Mouse (Mus musculus) MEL (cell line): ENCODE measurements around the gene Gm12184. TPM values are rescaled to one million over a fixed set of nuclear protein-coding genes. Genes with fewer than 3 reads are reported as not detected.
A peak's percentile ranks its signal among the peaks of the same experiment; 100 is the strongest.

Source experiments
- DNase-seq: peaks from one replicate; pipeline ENCODE4 v3.0.0; 2011; ENCODE audit warnings: low read depth, low spot score
- H3K27ac ChIP-seq: 2 replicates; pipeline ENCODE4 v1.5.1; 2012; ENCODE audit warnings: low read depth, mild to moderate bottlenecking, control low read depth, low read length, moderate library complexity; ENCODE audit not compliant: control insufficient read depth
- H3K27me3 ChIP-seq, 2 experiments: fragments of 150-350 bp in 1 of 2; sonication (generic) in 1 of 2; 2 replicates each; pipeline ENCODE4 v1.6.1; 2012; ENCODE audit warnings: low read length in 2 of 2, mild to moderate bottlenecking in 2 of 2, improper control_type of control experiment in 1 of 2, moderate library complexity in 1 of 2; ENCODE audit not compliant: insufficient read depth in 2 of 2, control insufficient read depth in 1 of 2
- H3K36me3 ChIP-seq, 2 experiments: 2 replicates each; pipeline ENCODE4 v1.6.1; 2012 to 2014; ENCODE audit warnings: low read length in 2 of 2, improper control_type of control experiment in 1 of 2, inconsistent platforms in 1 of 2, mild to moderate bottlenecking in 1 of 2; ENCODE audit not compliant: insufficient read depth in 2 of 2, control insufficient read depth in 1 of 2
- H3K4me1 ChIP-seq, 2 experiments: fragments of 150-350 bp in 1 of 2; sonication (generic) in 1 of 2; 2 replicates each; pipeline ENCODE4 v1.6.1; 2012; ENCODE audit warnings: low read length in 2 of 2, improper control_type of control experiment in 1 of 2, mild to moderate bottlenecking in 1 of 2; ENCODE audit not compliant: insufficient read depth in 2 of 2, control insufficient read depth in 1 of 2
- H3K4me3 ChIP-seq, 2 experiments: fragments of 150-350 bp in 1 of 2; sonication (generic) in 1 of 2; 2 replicates each; pipeline ENCODE4 v1.5.1; 2012; ENCODE audit warnings: low read depth in 2 of 2, low read length in 2 of 2, mild to moderate bottlenecking in 2 of 2, moderate library complexity in 2 of 2, control low read depth in 1 of 2, improper control_type of control experiment in 1 of 2; ENCODE audit not compliant: control insufficient read depth in 1 of 2, insufficient read depth in 1 of 2
- H3K79me2 ChIP-seq: 2 replicates; pipeline ENCODE4 v1.6.1; 2012; ENCODE audit warnings: mild to moderate bottlenecking, low read length, moderate library complexity; ENCODE audit not compliant: control insufficient read depth, poor library complexity, insufficient read depth
- H3K9ac ChIP-seq: 2 replicates; pipeline ENCODE4 v1.6.1; 2012; ENCODE audit warnings: low read depth, mild to moderate bottlenecking, control low read depth, low read length, moderate library complexity; ENCODE audit not compliant: control insufficient read depth, poor library complexity, severe bottlenecking
- H3K9me3 ChIP-seq: fragments of 150-350 bp; sonication (generic); replicated peaks from 2 replicates; pipeline ENCODE4 v1.6.1; 2012; ENCODE audit warnings: mild to moderate bottlenecking, low read length, improper control_type of control experiment, moderate library complexity; ENCODE audit not compliant: insufficient read depth
- CHD1 ChIP-seq: IDR thresholded peaks from 2 replicates; pipeline ENCODE4 v1.6.1; 2012; ENCODE audit warnings: low read depth, mild to moderate bottlenecking, inconsistent platforms, low read length, improper control_type of control experiment
- CHD2 ChIP-seq: IDR thresholded peaks from 2 replicates; pipeline ENCODE4 v1.6.1; 2011; ENCODE audit warnings: low read length, improper control_type of control experiment
- CTCF ChIP-seq, 3 experiments: IDR thresholded peaks in 2 of 3; conservative IDR thresholded peaks in 1 of 3; 2 replicates each; pipeline ENCODE4 v1.5.1; 2011 to 2012; ENCODE audit warnings: low read length in 3 of 3, low read depth in 2 of 3, mild to moderate bottlenecking in 2 of 3, improper control_type of control experiment in 1 of 3, inconsistent platforms in 1 of 3, mixed read lengths in 1 of 3, moderate library complexity in 1 of 3; ENCODE audit not compliant: control insufficient read depth in 1 of 3, insufficient read depth in 1 of 3, poor library complexity in 1 of 3, severe bottlenecking in 1 of 3
- ELF1 ChIP-seq: IDR thresholded peaks from 2 replicates; pipeline ENCODE4 v1.6.1; 2014; ENCODE audit warnings: low read depth, mild to moderate bottlenecking, inconsistent platforms, low read length, improper control_type of control experiment, moderate library complexity
- EP300 ChIP-seq, 2 experiments: IDR thresholded peaks; 2 replicates each; pipeline ENCODE4 v1.6.1; 2011; ENCODE audit warnings: improper control_type of control experiment in 2 of 2, low read length in 2 of 2, low read depth in 1 of 2, mild to moderate bottlenecking in 1 of 2
- ETS1 ChIP-seq: IDR thresholded peaks from 2 replicates; pipeline ENCODE4 v1.6.1; 2012; ENCODE audit warnings: low read depth, mild to moderate bottlenecking, inconsistent platforms, low read length, improper control_type of control experiment, moderate library complexity
- GABPA ChIP-seq: IDR thresholded peaks from 2 replicates; pipeline ENCODE4 v1.6.1; 2012; ENCODE audit warnings: low read depth, mild to moderate bottlenecking, inconsistent platforms, low read length, improper control_type of control experiment, moderate library complexity
- GATA1 ChIP-seq: IDR thresholded peaks from 2 replicates; pipeline ENCODE4 v1.6.1; 2011; ENCODE audit warnings: low read depth, low read length, improper control_type of control experiment
- JUND ChIP-seq: IDR thresholded peaks from 2 replicates; pipeline ENCODE4 v1.6.1; 2011; ENCODE audit warnings: low read depth, mild to moderate bottlenecking, improper control_type of control experiment, low read length
- KAT2A ChIP-seq: conservative IDR thresholded peaks from 2 replicates; pipeline ENCODE4 v1.6.1; 2012; ENCODE audit warnings: low read depth, low read length, improper control_type of control experiment, inconsistent platforms
- MAFK ChIP-seq: IDR thresholded peaks from 2 replicates; pipeline ENCODE4 v1.6.1; 2011; ENCODE audit warnings: low read depth, mild to moderate bottlenecking, low read length, improper control_type of control experiment, borderline replicate concordance
- MAX ChIP-seq: IDR thresholded peaks from 2 replicates; pipeline ENCODE4 v1.6.1; 2011; ENCODE audit warnings: low read length, improper control_type of control experiment
- MAZ ChIP-seq: IDR thresholded peaks from 2 replicates; pipeline ENCODE4 v1.6.1; 2012; ENCODE audit warnings: low read depth, mild to moderate bottlenecking, inconsistent platforms, low read length, improper control_type of control experiment
- MEF2A ChIP-seq: IDR thresholded peaks from 2 replicates; pipeline ENCODE4 v1.6.1; 2014; ENCODE audit warnings: low read depth, mild to moderate bottlenecking, inconsistent platforms, low read length, improper control_type of control experiment; ENCODE audit not compliant: poor library complexity, insufficient replicate concordance, severe bottlenecking; ENCODE audit errors: extremely low read depth
- MXI1 ChIP-seq: IDR thresholded peaks from 2 replicates; pipeline ENCODE4 v1.6.1; 2011; ENCODE audit warnings: mild to moderate bottlenecking, low read depth, low read length, improper control_type of control experiment
- MYB ChIP-seq: IDR thresholded peaks from 2 replicates; pipeline ENCODE4 v1.6.1; 2011; ENCODE audit warnings: mild to moderate bottlenecking, low read depth, low read length, improper control_type of control experiment
- MYC ChIP-seq: IDR thresholded peaks from 2 replicates; pipeline ENCODE4 v1.6.1; 2011; ENCODE audit warnings: low read depth, mild to moderate bottlenecking, low read length, improper control_type of control experiment, moderate library complexity
- POLR2AphosphoS2 ChIP-seq: IDR thresholded peaks from 2 replicates; pipeline ENCODE4 v1.6.1; 2011; ENCODE audit warnings: low read length, improper control_type of control experiment
- RAD21 ChIP-seq: IDR thresholded peaks from 2 replicates; pipeline ENCODE4 v1.6.1; 2011; ENCODE audit warnings: mild to moderate bottlenecking, low read depth, low read length, improper control_type of control experiment
- RCOR1 ChIP-seq: IDR thresholded peaks from 2 replicates; pipeline ENCODE4 v1.6.1; 2012; ENCODE audit warnings: low read depth, mild to moderate bottlenecking, inconsistent platforms, low read length, improper control_type of control experiment
- SIN3A ChIP-seq: IDR thresholded peaks from 2 replicates; pipeline ENCODE4 v1.6.1; 2012; ENCODE audit warnings: low read length, improper control_type of control experiment, inconsistent platforms
- SMC3 ChIP-seq: IDR thresholded peaks from 2 replicates; pipeline ENCODE4 v1.6.1; 2011; ENCODE audit warnings: low read depth, low read length, improper control_type of control experiment
- TAL1 ChIP-seq: IDR thresholded peaks from 2 replicates; pipeline ENCODE4 v1.6.1; 2012; ENCODE audit warnings: mild to moderate bottlenecking, inconsistent platforms, low read length, moderate library complexity, mixed read lengths
- TBP ChIP-seq: IDR thresholded peaks from 2 replicates; pipeline ENCODE4 v1.8.0; 2011; ENCODE audit warnings: low read depth, low read length, improper control_type of control experiment
- USF2 ChIP-seq, 2 experiments: IDR thresholded peaks; 2 replicates each; pipeline ENCODE4 v1.6.1; 2011 to 2012; ENCODE audit warnings: improper control_type of control experiment in 2 of 2, low read length in 2 of 2, borderline replicate concordance in 1 of 2, inconsistent platforms in 1 of 2, low read depth in 1 of 2, mild to moderate bottlenecking in 1 of 2; ENCODE audit not compliant: insufficient read depth in 1 of 2
- ZC3H11A ChIP-seq: IDR thresholded peaks from 2 replicates; pipeline ENCODE4 v1.6.1; 2012; ENCODE audit warnings: low read depth, mild to moderate bottlenecking, inconsistent platforms, low read length, improper control_type of control experiment
- polyA plus RNA-seq, 2 experiments: library from polyadenylated mRNA; stranded (reverse) in 1 of 2; unstranded in 1 of 2; fragments of >175 nt in 1 of 2; fragments of >200 nt in 1 of 2; gene quantifications; 2 replicates each; pipeline versions ENCODE4 v1.2.1 to v1.2.4; 2012; ENCODE audit warnings: low replicate concordance in 2 of 2, low read depth in 1 of 2; ENCODE audit not compliant: insufficient read length in 2 of 2, insufficient read depth in 1 of 2, missing spikeins in 1 of 2
- total RNA-seq: library from RNA; depleted of rRNA; stranded (reverse); fragments of 300-350 nt; gene quantifications from 2 replicates; pipeline ENCODE4 v1.2.3, GENCODE M21; 2012

The Gm12184 gene
- total and polyA plus RNA-seq, 3 experiments: 10.9 to 15.3 TPM; not detected in 1

DNA sequence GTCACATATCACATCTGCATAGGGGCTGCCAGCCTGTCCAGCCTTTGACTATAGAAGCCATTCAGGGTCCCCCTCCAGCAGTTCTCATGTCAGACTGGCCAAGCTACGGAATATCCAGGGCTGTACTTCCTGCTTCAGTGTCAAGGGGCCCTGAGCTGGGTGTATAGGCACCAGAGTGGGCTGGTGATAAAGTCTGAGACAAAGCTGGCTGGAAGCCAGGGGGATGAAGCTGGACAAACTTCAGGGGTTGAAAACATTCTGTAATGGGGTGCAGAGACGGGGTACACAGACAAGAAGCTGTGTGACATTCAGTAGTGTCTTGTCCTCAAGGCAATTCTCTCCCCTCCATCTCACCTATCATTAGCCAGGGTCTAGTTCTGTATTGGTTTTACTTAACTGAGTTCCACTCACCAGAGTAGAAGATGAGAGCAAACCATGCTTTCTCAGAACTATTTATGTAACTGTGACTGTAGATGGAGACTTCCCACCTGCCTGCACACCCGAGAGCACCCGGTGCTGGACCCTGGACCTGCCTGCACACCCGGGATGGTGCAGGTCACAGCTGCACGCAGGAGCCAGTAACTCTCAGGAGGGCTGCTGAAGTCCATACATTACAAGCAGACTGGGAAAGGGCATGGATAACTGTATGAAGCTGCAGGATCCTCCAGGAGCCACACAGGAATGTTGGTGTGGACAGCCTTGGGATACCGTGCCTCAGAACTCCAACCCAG is 43.1 kb upstream of the Gm12184 start:
- Histone ChIP-seq H3K27ac (peak overlapping the region; percentile 13), H3K4me1 (peaks cover 12 to 30% of the 10 kb centered on the region in 2 experiments), H3K27me3 (no peaks in the 10 kb centered on the region), H3K9me3 (no peaks in the 10 kb centered on the region), H3K36me3 (peaks cover 0 to 23% of the 10 kb centered on the region in 2 experiments; a peak in 3 of 4 replicates), H3K9ac (peak overlapping the region; percentile 89), H3K79me2 (peaks cover 16% of the 10 kb centered on the region; the same call in 1 of the 2 replicates), H3K4me3 (peak overlapping the region; percentile 36 to 86)
- peak; percentile 81 for DNase-seq
- TF ChIP-seq KAT2A (no peak), RCOR1 (no peak), EP300 (IDR thresholded peaks at IDR 0.05; ENCODE audit: low read depth in 1 of 2, low read length in 2 of 2) (no peak; a peak in 1 of 4 replicates), GABPA (no peak), CTCF (IDR thresholded peaks at IDR 0.05 in 2 of 3, conservative IDR thresholded peaks at IDR 0.05 in 1 of 3; ENCODE audit: control insufficient read depth in 1 of 3, insufficient read depth in 1 of 3, low read depth in 2 of 3, low read length in 3 of 3, poor library complexity in 1 of 3, severe bottlenecking in 1 of 3) (no peak), SIN3A (0 out of 2 replicates have a peak, but pooled peaks have one; percentile 60), ELF1 (peak; percentile 68), GATA1 (no peak), TAL1 (no peak), MXI1 (no peak), USF2 (IDR thresholded peaks at IDR 0.05; ENCODE audit: borderline replicate concordance in 1 of 2, insufficient read depth in 1 of 2, low read depth in 1 of 2, low read length in 2 of 2) (no peak), CHD1 (peak; percentile 64; the same call in 1 of the 2 replicates), MYC (0 out of 2 replicates have a peak, but pooled peaks have one; percentile 6), POLR2AphosphoS2 (no peak), JUND (no peak), RAD21 (no peak), SMC3 (peak; percentile 19; the same call in 1 of the 2 replicates), ETS1 (peak; percentile 62), CHD2 (no peak), TBP (no peak), MEF2A (no peak), MAX (0 out of 2 replicates have a peak, but pooled peaks have one; percentile 12), MAFK (no peak), MYB (no peak), MAZ (0 out of 2 replicates have a peak, but pooled peaks have one; percentile 43), ZC3H11A (no peak)
